Mouse (Mus musculus): Measurements from ENCODE around the gene Mrpl20. TPM values are rescaled to one million over a fixed set of nuclear protein-coding genes. Genes with fewer than 3 reads are reported as not detected.

Gene Mrpl20
- polyA plus RNA-seq, 1 experiment, result 109 TPM

DNA sequence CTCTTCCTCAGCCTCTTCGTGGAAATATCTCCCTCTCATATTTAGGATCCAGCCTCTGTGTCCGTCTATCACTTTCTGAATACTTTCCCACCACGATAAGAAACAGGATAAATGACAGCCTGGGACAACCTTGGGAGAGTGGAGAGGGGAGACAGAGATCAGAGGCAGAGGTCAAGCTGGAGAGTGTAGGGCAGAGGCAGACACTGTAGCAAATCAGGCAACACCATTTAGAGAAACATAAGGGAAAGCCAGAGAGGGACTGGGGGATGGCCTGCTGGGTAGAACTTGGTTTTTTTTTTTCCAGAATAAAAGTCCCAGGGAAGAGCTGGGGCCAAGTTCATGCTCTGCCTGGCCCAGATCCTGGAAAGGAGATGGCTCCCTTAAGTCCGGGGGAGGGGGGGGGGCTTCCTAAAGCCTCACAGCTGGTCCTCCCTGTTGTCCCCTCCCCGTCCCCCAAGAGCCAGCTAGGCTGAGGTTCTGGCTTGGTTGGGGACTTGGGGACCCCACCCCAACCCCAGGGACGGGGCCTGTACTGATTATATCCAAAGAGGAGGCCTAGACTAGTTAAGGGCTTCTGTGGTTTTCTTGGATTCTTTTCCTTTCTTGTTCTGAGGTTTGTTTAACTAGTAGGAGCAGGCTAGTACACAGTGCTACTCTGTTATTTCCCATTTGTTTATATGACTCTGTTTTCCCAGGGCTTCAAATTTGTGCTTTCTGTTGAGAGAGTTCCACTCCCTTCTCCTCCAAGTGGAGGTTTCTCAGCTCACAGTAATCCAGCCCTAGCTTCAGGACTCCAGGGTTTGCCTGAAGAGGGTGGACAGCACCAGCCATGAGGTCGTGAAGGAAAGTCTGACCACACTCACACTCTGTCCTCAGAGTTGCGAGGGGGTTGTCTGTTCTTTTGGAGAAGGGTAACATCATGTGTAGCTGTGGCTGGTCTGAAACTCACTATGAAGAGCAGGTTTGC, 35.8 kb downstream of the Mrpl20 start:
- H3K4me3 ChIP-seq (replicated peaks; ENCODE audit: insufficient read depth, low read depth, low read length), result no peak overlapping the region
- no peak for TF ChIP-seq CTCF (IDR thresholded peaks at IDR 0.05; ENCODE audit: borderline replicate concordance, insufficient read depth, low read depth, low read length)
- TF ChIP-seq POLR2A (IDR thresholded peaks at IDR 0.05; ENCODE audit: borderline replicate concordance, insufficient read depth, low read length), result no peak
- peaks cover 11% of the 10 kb centered on the region for H3K4me1 ChIP-seq (ENCODE audit: control insufficient read depth, insufficient read depth, low read length)
- H3K27ac ChIP-seq (ENCODE audit: insufficient read depth, low read length), result no peak overlapping the region
- H3K27me3 ChIP-seq (ENCODE audit: control insufficient read depth, insufficient read depth, low read length), result no peaks in the 10 kb centered on the region
- no peak for DNase-seq
- 39% methylated on average over 8 of the region's 8 CpGs for WGBS

- peak in 1 of 2 experiments; percentile 44 for DNase-seq
- peaks cover 11% of the 10 kb centered on the region for H3K4me1 ChIP-seq (ENCODE audit: control insufficient read depth, insufficient read depth, low read length)
- peak within 1 kb of the TSS; percentile 35 for H3K4me3 ChIP-seq (replicated peaks; ENCODE audit: insufficient read depth, low read depth, low read length)
- TF ChIP-seq POLR2A (IDR thresholded peaks at IDR 0.05; ENCODE audit: borderline replicate concordance, insufficient read depth, low read length) (no peak), CTCF (IDR thresholded peaks at IDR 0.05; ENCODE audit: borderline replicate concordance, insufficient read depth, low read depth, low read length) (no peak)
- no peaks in the 10 kb centered on the region for H3K27me3 ChIP-seq (ENCODE audit: control insufficient read depth, insufficient read depth, low read length)
- 0 out of 2 replicates have a peak within 1 kb of the TSS, but pooled peaks have one; percentile 22 for H3K27ac ChIP-seq (ENCODE audit: insufficient read depth, low read length)
- WGBS, result 33% methylated on average over 16 of the region's 16 CpGs
These were observed 36.8 kb downstream of the Mrpl20 start, which contains the start of gene Mxra8 for GRCm38 (mm10) chr4:155839483-155839910. Mxra8 (plus strand) TSS chr4:155839680.

DNA sequence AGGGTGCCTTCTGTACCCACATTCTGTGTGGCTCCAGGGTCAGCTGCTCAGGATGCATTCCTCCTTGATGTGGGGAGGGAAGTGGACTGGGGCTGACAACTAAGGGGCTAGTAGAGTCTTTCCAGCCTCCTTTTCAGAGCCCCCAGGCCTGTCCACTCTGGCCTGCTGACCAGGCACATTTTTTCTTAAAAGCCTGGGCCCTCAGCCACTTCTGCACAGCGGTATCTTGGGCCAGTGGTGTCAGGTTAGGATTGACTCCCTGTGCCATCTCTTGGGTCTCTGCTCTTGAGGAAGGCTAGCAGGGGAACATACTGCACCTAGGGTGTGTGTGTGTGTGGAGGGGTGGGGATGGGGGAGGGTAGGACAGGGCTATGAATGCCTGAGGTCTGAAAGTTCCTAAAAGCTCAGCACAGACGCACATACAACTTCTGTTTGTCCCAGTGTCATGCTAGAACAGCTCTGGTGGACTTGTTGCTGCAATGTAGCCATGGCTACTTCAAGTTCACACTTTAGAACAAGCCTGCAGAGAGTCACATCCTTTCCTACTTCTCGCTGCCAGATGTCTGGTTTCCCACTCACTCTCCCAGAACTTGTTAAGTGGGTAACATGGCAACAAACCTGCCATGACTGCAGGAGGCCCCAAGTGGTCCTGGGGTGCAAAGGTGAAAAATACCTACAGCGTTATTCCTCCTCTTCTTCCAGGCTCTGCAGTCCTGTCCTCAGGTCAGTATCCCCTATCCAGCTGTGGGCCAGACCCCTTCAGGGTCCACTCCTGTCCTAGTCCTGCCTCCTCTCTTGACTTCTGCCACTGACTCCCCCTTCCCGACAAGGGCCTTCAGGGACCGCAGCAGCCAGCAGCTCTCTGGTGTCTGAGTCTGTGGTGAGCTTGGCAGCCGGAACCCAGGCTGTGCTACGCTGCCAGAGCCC, 37.7 kb downstream of the Mrpl20 start:
- H3K27ac ChIP-seq (ENCODE audit: insufficient read depth, low read length), result 0 out of 2 replicates have a peak overlapping the region, but pooled peaks have one; percentile 22
- H3K4me1 ChIP-seq (ENCODE audit: control insufficient read depth, insufficient read depth, low read length), result peaks cover 11% of the 10 kb centered on the region
- no peak for DNase-seq
- H3K27me3 ChIP-seq (ENCODE audit: control insufficient read depth, insufficient read depth, low read length), result no peaks in the 10 kb centered on the region
- H3K4me3 ChIP-seq (replicated peaks; ENCODE audit: insufficient read depth, low read depth, low read length), result no peak overlapping the region
- TF ChIP-seq POLR2A (IDR thresholded peaks at IDR 0.05; ENCODE audit: borderline replicate concordance, insufficient read depth, low read length) (no peak), CTCF (IDR thresholded peaks at IDR 0.05; ENCODE audit: borderline replicate concordance, insufficient read depth, low read depth, low read length) (no peak)
- 38% methylated on average over 8 of the region's 8 CpGs for whole genome bisulfite sequencing

DNA sequence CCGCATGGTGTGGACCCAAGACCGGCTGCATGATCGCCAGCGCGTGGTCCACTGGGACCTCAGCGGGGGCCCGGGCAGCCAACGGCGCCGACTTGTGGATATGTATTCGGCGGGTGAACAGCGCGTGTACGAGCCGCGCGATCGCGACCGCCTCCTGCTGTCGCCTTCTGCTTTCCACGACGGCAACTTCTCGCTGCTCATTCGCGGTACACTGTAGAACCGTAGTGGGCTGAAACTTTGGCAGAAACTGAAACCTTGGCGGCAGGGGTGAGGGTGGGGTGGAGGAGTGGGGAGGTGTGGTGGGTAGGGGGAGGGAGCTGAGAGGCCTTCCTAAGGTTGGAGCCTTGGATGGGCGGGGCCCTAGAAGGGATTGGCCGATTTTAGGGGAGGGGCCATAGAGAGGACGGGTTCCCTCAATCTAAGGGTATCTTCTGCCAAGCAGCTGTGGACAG, 38.4 kb downstream of the Mrpl20 start:
- Histone ChIP-seq H3K4me1 (ENCODE audit: control insufficient read depth, insufficient read depth, low read length) (peaks cover 11% of the 10 kb centered on the region), H3K27me3 (ENCODE audit: control insufficient read depth, insufficient read depth, low read length) (no peaks in the 10 kb centered on the region), H3K27ac (ENCODE audit: insufficient read depth, low read length) (no peak overlapping the region), H3K4me3 (replicated peaks; ENCODE audit: insufficient read depth, low read depth, low read length) (peak overlapping the region; percentile 28)
- no peak for TF ChIP-seq CTCF (IDR thresholded peaks at IDR 0.05; ENCODE audit: borderline replicate concordance, insufficient read depth, low read depth, low read length)
- TF ChIP-seq POLR2A (IDR thresholded peaks at IDR 0.05; ENCODE audit: borderline replicate concordance, insufficient read depth, low read length), result no peak
- DNase-seq, result peak in 1 of 2 experiments; percentile 35
- WGBS, result 5% methylated on average over 32 of the region's 32 CpGs

DNA sequence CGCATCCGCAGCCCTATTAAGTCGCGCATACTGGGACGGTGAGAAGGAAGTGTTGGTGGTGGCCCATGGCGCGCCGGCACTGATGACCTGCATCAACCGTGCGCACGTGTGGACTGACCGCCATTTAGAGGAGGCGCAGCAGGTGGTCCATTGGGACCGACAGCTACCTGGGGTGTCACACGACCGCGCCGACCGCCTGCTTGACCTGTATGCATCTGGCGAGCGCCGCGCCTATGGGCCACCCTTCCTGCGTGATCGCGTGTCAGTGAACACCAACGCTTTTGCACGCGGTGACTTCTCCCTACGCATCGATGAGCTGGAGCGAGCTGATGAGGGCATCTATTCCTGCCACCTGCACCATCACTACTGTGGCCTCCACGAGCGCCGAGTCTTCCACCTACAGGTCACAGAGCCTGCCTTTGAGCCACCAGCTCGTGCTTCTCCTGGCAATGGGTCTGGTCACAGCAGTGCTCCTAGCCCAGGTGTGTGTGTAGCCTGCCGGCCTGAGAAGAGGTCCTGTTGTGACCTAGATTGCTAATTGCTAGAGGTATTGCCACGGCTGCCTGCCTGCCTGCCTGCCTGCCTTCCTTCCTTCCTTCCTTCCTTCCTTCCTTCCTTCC, 39.1 kb downstream of the Mrpl20 start:
- peak overlapping the region; percentile 28 for H3K4me3 ChIP-seq (replicated peaks; ENCODE audit: insufficient read depth, low read depth, low read length)
- H3K27ac ChIP-seq (ENCODE audit: insufficient read depth, low read length), result no peak overlapping the region
- DNase-seq, result peak; percentile 41 to 54
- WGBS, result 30% methylated on average over 38 of the region's 38 CpGs
- peaks cover 14% of the 10 kb centered on the region for H3K4me1 ChIP-seq (ENCODE audit: control insufficient read depth, insufficient read depth, low read length)
- no peak for TF ChIP-seq CTCF (IDR thresholded peaks at IDR 0.05; ENCODE audit: borderline replicate concordance, insufficient read depth, low read depth, low read length)
- no peak for TF ChIP-seq POLR2A (IDR thresholded peaks at IDR 0.05; ENCODE audit: borderline replicate concordance, insufficient read depth, low read length)
- no peaks in the 10 kb centered on the region for H3K27me3 ChIP-seq (ENCODE audit: control insufficient read depth, insufficient read depth, low read length)

- no peak overlapping the region for H3K27ac ChIP-seq (ENCODE audit: insufficient read depth, low read length)
- no peak overlapping the region for H3K4me3 ChIP-seq (replicated peaks; ENCODE audit: insufficient read depth, low read depth, low read length)
- no peak for DNase-seq
- TF ChIP-seq POLR2A (IDR thresholded peaks at IDR 0.05; ENCODE audit: borderline replicate concordance, insufficient read depth, low read length), result no peak
- TF ChIP-seq CTCF (IDR thresholded peaks at IDR 0.05; ENCODE audit: borderline replicate concordance, insufficient read depth, low read depth, low read length), result no peak
- WGBS, result 85% methylated on average over 5 of the region's 5 CpGs
- H3K4me1 ChIP-seq (ENCODE audit: control insufficient read depth, insufficient read depth, low read length), result peaks cover 10% of the 10 kb centered on the region
- H3K27me3 ChIP-seq (ENCODE audit: control insufficient read depth, insufficient read depth, low read length), result no peaks in the 10 kb centered on the region
These were observed 40.6 kb downstream of the Mrpl20 start for GRCm38 (mm10) chr4:155843231-155843630.
